Mouse (Mus musculus) activated CD4-positive, CD25-positive, alpha-beta regulatory T cell, adult 4 months (primary cell): ENCODE data around the gene Lpp. TPM values are rescaled to one million over a fixed set of nuclear protein-coding genes. Genes with fewer than 3 reads are reported as not detected.
A peak's percentile ranks its signal among the peaks of the same experiment; 100 is the strongest.

Experiments
- ATAC-seq: one replicate; pipeline ENCODE4 v1.8.0; 2017
- polyA plus RNA-seq, 2 experiments: library from polyadenylated mRNA; unstranded; fragments of 100-300 nt; shearing (Covaris generic); gene quantifications; one replicate each; pipeline ENCODE4 v1.2.1; 2017

The Lpp gene
- polyA plus RNA-seq, 2 experiments from 2014 or later = 15.5 to 16.8 TPM

GRCm38 (mm10) chr16:24506237-24506636, 112.9 kb downstream of the Lpp start:
- ATAC-seq = no peak

GRCm38 (mm10) chr16:24506740-24507139, 113.4 kb downstream of the Lpp start:
- ATAC-seq = peak; percentile 81

- no peak for ATAC-seq
These were observed 114.7 kb downstream of the Lpp start for GRCm38 (mm10) chr16:24507927-24508540.

- no peak for ATAC-seq
These were observed 115.9 kb downstream of the Lpp start for GRCm38 (mm10) chr16:24509100-24509812.

GRCm38 (mm10) chr16:24509813-24510166, 116.5 kb downstream of the Lpp start:
- no peak for ATAC-seq

GRCm38 (mm10) chr16:24513228-24513627, 119.9 kb downstream of the Lpp start:
- peak; percentile 28 for ATAC-seq

- no peak for ATAC-seq
These were observed 121.8 kb downstream of the Lpp start for GRCm38 (mm10) chr16:24514802-24515727.

GRCm38 (mm10) chr16:24516993-24517392, 123.7 kb downstream of the Lpp start:
- no peak for ATAC-seq

GRCm38 (mm10) chr16:24517501-24518042, 124.3 kb downstream of the Lpp start:
- no peak for ATAC-seq

GRCm38 (mm10) chr16:24518785-24519184, 125.5 kb downstream of the Lpp start:
- ATAC-seq = peak; percentile 57

GRCm38 (mm10) chr16:24527219-24527618, 133.9 kb downstream of the Lpp start:
- peak; percentile 14 for ATAC-seq

GRCm38 (mm10) chr16:24531681-24532080, 138.4 kb downstream of the Lpp start:
- no peak for ATAC-seq

- no peak for ATAC-seq
These were observed 141.9 kb downstream of the Lpp start for GRCm38 (mm10) chr16:24535221-24535620.

- ATAC-seq = no peak
These were observed 143.0 kb downstream of the Lpp start for GRCm38 (mm10) chr16:24536261-24536660.

GRCm38 (mm10) chr16:24539003-24539402, 145.7 kb downstream of the Lpp start:
- ATAC-seq = peak; percentile 86

- no peak for ATAC-seq
These were observed 149.6 kb downstream of the Lpp start for GRCm38 (mm10) chr16:24542864-24543263.

- ATAC-seq = no peak
These were observed 152.1 kb downstream of the Lpp start for GRCm38 (mm10) chr16:24545366-24545765.

GRCm38 (mm10) chr16:24558458-24558857, 165.2 kb downstream of the Lpp start:
- no peak for ATAC-seq

- ATAC-seq = no peak
These were observed 166.5 kb downstream of the Lpp start for GRCm38 (mm10) chr16:24559811-24560210.

GRCm38 (mm10) chr16:24560998-24561397, 167.7 kb downstream of the Lpp start:
- no peak for ATAC-seq

- ATAC-seq = no peak
These were observed 168.3 kb downstream of the Lpp start for GRCm38 (mm10) chr16:24561602-24562001.

- ATAC-seq = no peak
These were observed 172.0 kb downstream of the Lpp start for GRCm38 (mm10) chr16:24565311-24565710.

GRCm38 (mm10) chr16:24566277-24566676, 173.0 kb downstream of the Lpp start:
- ATAC-seq = no peak
